Mouse (Mus musculus) right cerebral cortex, postnatal 25 days (tissue): ENCODE data around the gene Pdk1.

Experiments used
- DNase-seq: peaks from one replicate; pipeline ENCODE4 v3.0.0; 2022

Gene Pdk1

GRCm38 (mm10) chr2:71941005-71941720 is 68.1 kb downstream of the Pdk1 start:
- no peak for DNase-seq

DNA sequence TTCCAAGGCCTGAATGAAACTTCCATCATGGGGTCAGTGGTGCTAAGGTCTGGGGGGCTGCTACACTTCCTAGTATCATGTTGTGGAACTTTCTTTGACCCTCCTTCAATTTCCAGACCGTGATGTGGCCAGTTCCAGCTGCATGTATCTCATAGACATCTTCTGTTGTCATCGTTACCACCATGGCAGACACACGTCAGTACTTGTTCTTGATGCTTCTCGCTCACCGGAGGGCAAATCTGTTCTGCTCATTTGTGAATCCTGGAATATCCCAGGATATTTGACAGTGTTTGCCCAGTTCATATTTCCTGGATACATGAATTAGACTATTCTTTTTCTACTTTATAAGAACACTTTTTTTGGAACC is 68.7 kb downstream of the Pdk1 start:
- DNase-seq = no peak

DNA sequence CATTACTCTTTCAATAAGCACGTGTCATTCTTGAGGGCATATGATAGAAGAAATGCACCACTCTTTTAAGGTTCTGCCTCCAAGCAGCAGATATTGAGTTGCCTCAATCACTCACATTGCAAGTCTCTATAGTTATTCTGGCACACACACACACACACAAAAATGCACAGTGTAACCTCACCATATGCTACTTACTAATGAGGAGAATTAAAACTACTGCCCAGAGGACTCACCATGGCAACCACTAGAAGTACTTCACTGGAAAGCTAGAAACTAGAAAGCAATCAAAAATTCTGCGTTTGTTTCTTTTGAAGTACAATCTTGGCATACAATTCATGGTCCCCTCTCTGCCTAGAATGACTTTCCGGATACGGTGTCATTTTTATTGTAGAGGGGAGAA is 78.2 kb downstream of the Pdk1 start:
- DNase-seq = no peak
